Mouse (Mus musculus) c-Kit-positive CD71-positive TER-119-negative erythroid progenitor cells, embryonic 14.5 days (primary cell): Measurements from ENCODE around the gene Wdr74.

Source experiments
- DNase-seq: peaks from one replicate; pipeline ENCODE4 v3.0.0-alpha.2; 2013; ENCODE audit warnings: low read depth

The Wdr74 gene

DNA sequence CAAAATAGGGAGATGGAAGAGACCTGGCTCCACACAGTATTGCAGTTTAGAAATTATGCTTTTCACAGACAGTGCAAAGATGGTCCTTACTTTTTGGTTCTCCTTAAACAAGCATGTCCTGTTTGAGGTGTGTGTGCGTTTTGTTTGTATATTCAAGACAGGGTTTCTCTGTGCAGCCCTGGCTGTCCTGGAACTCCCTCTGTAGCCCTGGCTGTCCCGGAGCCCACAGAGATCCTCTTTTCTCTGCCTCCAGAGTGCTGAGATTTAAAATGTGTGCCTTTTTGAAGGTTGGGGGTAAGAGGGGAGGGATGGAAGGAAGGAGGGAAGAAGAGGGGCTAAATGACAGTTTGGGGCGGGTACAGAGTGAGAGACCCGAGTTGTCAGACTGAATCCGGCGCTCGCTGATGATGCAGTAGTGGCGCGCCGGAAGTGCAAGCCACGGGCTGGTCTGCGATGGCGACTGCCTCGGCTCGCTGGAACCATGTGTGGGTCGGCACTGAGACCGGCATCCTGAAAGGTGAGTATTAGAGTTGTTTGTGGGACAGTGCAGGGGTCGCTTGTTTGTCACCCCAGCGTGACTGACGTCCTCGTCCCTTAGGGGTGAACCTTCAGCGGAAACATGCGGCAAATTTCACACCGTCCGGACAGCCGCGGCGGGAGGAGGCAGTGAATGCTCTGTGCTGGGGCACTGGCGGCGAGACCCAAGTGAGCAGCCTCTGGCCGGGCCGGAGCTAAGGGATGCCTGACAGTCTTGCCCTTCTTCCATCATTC lies at the start of gene Wdr74:
Gene Wdr74 (plus strand): TSS at position 439 of the 771 bp plus-strand sequence.
- DNase-seq: peak; percentile 92

DNA sequence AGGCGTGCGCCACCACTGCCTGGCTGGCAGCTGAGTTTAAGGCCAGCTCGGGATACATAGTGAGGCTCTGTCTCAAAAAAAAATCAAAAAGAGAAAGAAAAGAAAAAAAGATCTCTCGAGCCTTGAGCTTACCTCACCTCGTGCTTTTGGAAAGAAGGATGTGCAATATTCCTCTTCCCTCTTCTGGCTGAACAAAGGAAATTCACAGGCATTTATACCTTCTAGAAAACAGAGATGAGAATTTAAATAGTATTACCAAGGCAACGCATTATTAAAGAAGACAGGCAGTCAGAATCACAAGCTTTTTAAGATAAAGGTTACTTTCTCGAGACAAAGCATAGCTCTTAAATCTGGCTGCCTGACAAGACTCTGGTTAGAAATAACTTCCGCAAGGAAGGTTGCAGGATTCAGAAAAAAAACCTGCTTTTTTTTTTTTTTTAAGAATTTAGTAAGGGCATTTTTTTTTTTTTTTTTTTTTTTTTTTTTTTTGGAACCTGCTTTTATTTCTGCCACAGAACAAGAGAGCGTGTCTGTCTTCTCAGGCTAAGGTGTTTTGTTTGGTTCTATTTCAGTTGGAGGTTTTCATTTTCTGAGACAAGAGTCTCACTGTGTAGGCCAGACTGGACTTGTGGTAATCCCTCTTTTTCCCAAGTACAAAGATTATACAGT lies 43.6 kb upstream of the Wdr74 start:
- no peak for DNase-seq

DNA sequence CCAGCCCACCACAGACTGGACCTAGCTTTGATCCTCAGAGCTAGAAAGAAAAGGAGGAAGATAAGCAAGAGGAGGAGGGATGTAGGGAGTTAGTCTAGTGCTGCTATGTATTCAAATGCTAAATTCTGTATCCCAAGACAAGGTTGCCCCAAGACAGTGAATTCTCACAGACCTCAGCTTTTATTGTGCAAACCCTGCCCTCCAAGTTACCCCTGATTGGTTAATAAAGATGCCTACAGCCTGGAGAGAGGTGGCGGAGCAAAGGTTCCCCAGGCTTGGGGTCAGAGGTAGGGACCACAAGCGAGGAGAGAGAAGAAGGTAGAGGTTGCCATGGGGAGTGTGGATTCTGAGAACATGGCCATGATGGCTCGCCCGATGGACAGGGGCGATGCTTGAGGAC lies 42.9 kb upstream of the Wdr74 start:
- no peak for DNase-seq

- no peak for DNase-seq
These were observed 40.3 kb upstream of the Wdr74 start for GRCm38 (mm10) chr19:8695330-8695729.

- no peak for DNase-seq
These were observed 36.0 kb upstream of the Wdr74 start for GRCm38 (mm10) chr19:8699652-8700051.

DNA sequence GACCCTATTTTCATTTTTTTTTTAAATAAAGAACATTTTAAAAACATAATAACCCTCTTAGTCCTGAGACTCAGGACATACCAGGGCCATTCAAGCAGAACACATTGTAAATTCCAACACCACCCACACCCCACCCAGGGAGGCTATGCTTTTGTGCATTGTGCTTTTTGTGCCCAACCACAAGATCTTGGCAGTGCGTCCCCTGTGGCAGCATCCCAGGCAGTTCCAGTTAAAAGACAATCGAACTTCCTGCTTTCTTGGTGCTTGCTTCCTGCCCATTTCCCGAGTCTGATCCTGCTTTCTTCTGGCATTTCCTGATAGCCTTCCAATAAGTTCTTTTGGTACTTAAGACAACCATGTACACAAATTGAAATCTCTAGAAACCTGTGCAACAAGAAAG lies 33.2 kb upstream of the Wdr74 start:
- DNase-seq: no peak

DNA sequence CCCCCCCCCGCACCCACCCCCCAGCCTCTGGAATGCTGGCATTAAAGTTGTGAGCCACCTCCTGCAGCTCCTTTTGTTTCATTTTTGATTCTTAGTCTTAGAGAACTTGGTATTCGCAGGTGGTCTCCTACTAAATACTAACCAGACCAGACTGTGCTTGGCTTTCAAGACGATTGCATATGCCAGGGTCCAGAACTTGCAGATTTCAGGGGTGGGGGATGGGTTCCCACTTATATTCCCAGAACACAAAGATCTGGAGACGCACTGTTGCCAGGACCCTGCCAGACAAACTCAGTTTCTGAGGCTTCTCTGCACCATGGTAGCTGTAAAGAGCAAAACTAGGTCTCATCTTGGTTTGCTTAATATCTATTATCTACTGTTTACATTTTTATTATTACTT lies 32.1 kb upstream of the Wdr74 start:
- DNase-seq: no peak

DNA sequence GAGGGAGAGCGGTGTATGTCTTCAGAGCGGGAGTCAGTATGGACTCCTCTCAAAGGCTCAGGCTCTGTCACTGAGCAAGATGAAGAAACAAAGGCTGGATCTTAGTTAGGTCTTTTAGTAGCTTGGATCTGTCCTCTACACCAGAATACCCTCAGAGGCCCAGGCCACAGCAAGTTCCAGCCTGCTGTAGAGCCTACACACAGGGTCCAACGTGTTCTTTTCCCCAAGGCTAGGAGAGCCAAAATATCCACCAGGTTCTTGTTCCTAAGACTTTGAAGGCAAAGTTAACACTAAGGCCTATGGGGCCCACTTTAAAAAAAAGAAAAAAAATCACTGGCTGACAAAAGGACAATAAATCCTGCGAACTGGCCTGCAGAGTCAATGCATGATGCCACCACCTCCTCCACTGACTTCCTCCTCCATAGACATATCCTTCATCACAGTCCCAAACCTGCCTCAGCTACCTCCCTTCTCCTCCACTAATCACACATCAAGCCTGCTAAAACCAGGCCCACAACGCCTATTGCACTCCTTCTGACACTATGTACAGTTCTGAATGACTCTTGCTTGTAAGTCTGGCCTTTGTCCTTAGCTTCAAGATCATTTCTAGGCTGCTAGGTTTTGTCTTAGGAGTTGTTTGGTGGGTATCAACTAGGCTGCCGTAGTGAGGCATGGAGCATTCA lies 30.5 kb upstream of the Wdr74 start:
- DNase-seq: no peak

- no peak for DNase-seq
These were observed 29.4 kb upstream of the Wdr74 start for GRCm38 (mm10) chr19:8706132-8706667.

- DNase-seq: no peak
These were observed 28.7 kb upstream of the Wdr74 start for GRCm38 (mm10) chr19:8706930-8707329.

GRCm38 (mm10) chr19:8708954-8709353 lies 26.7 kb upstream of the Wdr74 start:
- no peak for DNase-seq

DNA sequence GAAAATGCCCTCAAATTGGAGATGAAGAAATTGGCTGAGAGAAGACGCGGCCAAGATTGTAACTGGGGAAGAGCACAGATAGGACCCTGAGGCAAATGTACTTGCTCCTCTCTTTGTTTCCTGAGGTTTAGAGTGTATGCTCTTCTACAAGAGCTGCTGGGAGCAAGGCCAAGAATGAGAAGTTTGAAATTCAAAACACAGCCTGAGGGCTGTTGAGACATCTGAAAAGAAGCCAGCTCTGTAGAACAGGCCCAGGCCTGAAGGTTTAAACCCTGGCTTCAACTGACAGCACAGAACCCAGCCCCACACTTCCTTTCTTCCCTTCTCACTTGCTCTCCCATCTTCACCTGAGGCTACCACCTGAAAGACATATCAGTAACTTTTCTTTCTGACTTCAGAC lies 25.6 kb upstream of the Wdr74 start:
- no peak for DNase-seq

DNA sequence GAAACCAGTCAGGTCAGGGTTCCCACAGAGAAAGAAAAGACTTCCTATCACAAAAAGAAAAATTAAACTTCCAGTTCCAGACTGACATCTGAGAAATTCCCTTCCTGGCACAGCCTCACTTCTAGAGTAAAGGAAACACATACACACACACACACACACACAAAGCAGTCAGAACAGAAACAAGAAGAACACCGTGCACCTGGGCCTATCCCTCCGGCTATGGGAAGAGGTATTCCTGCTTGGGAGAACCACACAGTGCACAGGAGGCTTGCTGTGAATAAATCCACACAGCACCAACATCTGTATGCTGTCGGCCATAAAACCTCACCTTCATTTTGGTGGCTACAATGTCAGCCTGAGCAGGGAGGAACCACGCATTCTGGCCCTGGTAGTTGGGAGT lies 24.1 kb upstream of the Wdr74 start:
- DNase-seq: no peak

DNA sequence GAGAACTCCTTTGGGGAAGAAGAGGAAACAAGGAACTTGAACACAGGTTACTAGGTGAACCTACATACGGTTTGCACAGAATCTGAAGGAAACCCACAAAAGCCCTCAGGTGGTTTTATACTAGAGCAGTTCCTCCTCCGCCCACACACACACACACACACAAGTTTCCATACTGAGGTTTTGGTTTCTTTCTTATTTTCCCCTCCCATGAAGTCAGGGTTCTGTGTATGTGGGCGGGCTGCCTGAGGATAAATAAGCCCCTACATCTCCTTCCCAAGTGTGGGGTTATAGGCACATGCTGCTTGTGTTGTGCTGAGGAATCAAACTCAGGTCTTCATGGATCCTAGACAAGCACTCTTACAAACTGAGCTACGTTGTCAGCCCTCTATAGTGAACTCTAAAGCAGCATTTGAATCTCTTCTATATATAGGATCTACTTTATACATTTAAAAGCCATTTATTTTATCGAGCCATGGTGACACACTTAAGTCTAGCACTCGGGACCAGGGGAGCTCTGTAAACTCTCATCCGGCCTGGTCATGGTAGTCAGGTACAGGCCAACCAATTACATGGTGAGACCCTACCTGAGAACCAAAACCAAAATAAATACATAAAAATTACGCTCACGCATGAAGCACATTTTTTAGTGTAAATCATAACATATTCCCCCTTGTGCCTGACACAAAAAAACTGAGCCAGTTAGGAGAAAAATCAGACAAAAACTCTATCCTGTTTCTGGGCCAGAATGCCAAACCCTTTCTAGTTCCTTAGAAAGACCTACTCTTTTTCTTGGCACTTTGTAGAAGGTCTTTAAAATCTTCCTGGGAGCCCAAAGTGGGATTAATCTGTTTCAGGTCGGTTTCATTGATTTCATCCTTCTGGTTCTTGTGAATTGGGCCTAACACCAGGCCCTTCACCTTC lies 23.4 kb upstream of the Wdr74 start:
- no peak for DNase-seq

DNA sequence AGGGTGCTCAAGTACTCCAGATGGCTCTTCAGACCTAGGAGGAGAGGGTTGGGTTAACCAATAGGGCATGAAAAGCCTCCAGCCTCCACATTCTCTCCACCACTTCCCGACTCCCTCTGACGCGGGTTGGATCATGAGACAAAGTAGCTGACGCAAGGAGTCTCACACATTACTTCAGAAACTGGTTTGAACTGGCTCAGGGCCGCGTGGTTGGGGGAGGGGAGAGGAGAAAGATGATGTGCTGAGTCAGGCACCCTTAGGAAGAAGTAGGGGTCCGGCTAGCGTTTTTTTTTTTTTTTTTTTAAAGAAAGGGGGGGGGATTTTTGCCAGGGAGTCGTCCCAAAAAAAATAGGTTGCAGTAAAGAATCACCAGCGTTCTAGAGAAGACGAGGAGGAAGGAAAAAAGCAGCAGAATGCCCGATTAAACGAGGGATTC lies 22.7 kb upstream of the Wdr74 start:
- DNase-seq: peak; percentile 89

- DNase-seq: peak; percentile 82
These were observed 22.2 kb upstream of the Wdr74 start for GRCm38 (mm10) chr19:8713306-8713996.

- DNase-seq: no peak
These were observed 21.5 kb upstream of the Wdr74 start for GRCm38 (mm10) chr19:8713997-8714652.

DNA sequence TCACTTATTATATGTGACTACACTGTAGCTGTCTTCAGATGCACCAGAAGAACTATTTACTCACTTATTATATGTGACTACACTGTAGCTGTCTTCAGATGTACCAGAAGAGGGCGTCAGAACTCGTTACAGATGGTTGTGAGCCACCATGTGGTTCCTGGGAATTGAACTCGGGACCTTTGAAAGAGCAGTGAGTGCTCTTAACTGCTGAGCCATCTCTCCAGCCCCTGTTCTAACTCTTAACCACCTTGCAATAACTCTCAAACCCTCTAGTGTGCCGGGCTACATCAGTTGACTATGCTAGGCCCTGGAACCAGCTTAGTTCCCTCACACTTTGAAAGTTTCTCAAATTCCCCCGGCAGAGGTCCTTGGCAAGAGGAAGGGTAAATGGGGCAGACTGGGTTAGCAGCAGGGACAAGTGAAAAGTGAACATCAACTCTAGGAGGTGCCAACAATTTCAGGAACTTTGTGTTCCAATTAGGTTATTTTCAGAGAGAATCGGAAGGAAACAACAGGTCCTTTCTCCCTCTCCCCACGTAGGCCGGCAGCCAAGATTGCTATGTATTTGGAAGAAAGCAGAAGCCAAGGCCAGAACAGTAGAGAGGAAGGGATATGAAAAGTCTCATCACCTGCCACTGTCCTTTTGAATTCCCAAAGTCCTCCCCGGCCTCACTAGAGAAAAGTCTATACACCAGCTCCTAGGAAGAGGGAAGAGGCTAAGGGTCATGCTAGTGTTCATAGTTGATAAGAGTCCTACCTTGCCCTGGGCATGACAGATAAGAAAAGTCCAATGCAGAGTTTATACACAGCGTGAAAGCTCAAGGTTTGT lies 20.8 kb upstream of the Wdr74 start:
- DNase-seq: peak; percentile 85
